Mouse (Mus musculus) CH12.LX (cell line): Measurements from ENCODE around the gene Gcnt7. TPM values are rescaled to one million over a fixed set of nuclear protein-coding genes. Genes with fewer than 3 reads are reported as not detected.

Experiments used
- DNase-seq: peaks from one replicate; pipeline ENCODE4 v3.0.0-alpha.2; 2013; ENCODE audit errors: extremely low read depth
- H3K27ac ChIP-seq: 2 replicates; pipeline ENCODE4 v1.5.1; 2012; ENCODE audit warnings: low read depth, mild to moderate bottlenecking, control low read depth, moderate library complexity; ENCODE audit not compliant: insufficient read depth
- H3K27me3 ChIP-seq: replicated peaks from 2 replicates; pipeline ENCODE3; 2012; ENCODE audit warnings: inconsistent platforms
- H3K36me3 ChIP-seq, 2 experiments: replicated peaks in 1 of 2; 2 replicates each; pipeline versions ENCODE3 to v1.6.1; 2012; ENCODE audit warnings: inconsistent platforms in 1 of 2, low read length in 1 of 2, mild to moderate bottlenecking in 1 of 2, mixed read lengths in 1 of 2, moderate library complexity in 1 of 2; ENCODE audit not compliant: control insufficient read depth in 1 of 2, insufficient read depth in 1 of 2
- H3K4me1 ChIP-seq, 2 experiments: 2 replicates each; pipeline ENCODE4 v1.6.1; 2012; ENCODE audit warnings: inconsistent platforms in 1 of 2, moderate library complexity in 1 of 2; ENCODE audit not compliant: insufficient read depth in 2 of 2, control insufficient read depth in 1 of 2
- H3K4me2 ChIP-seq: 2 replicates; pipeline ENCODE4 v1.6.1; 2012; ENCODE audit warnings: low read depth, mild to moderate bottlenecking, control low read depth; ENCODE audit not compliant: poor library complexity, insufficient read depth, severe bottlenecking
- H3K4me3 ChIP-seq, 3 experiments: fragments of 150-350 bp in 1 of 3; sonication (generic) in 1 of 3; replicated peaks in 1 of 3; 2 replicates each; pipeline versions ENCODE3 to v1.5.1; 2011 to 2012; ENCODE audit warnings: low read depth in 2 of 3, low read length in 2 of 3, mild to moderate bottlenecking in 2 of 3, moderate library complexity in 2 of 3, control low read depth in 1 of 3, improper control_type of control experiment in 1 of 3, inconsistent platforms in 1 of 3, mixed read lengths in 1 of 3; ENCODE audit not compliant: poor library complexity in 1 of 3
- H3K79me2 ChIP-seq: replicated peaks from 2 replicates; pipeline ENCODE4 v1.6.1; 2012; ENCODE audit warnings: mild to moderate bottlenecking, moderate library complexity; ENCODE audit not compliant: control insufficient read depth, poor library complexity, insufficient read depth, severe bottlenecking; ENCODE audit errors: extremely low read depth
- H3K9ac ChIP-seq: 2 replicates; pipeline ENCODE4 v1.6.1; 2012; ENCODE audit warnings: low read depth, mild to moderate bottlenecking, control low read depth, moderate library complexity; ENCODE audit not compliant: insufficient read depth
- H3K9me3 ChIP-seq: replicated peaks from 2 replicates; pipeline ENCODE3; 2012; ENCODE audit warnings: low read length, inconsistent platforms, mixed read lengths
- BHLHE40 ChIP-seq: IDR thresholded peaks from 2 replicates; pipeline ENCODE4 v1.6.1; 2011; ENCODE audit warnings: mild to moderate bottlenecking, low read depth, low read length, improper control_type of control experiment
- E2F4 ChIP-seq: IDR thresholded peaks from 2 replicates; pipeline ENCODE4 v1.6.1; 2011; ENCODE audit warnings: low read depth, low read length, improper control_type of control experiment; ENCODE audit not compliant: insufficient replicate concordance
- ELF1 ChIP-seq: IDR thresholded peaks from 2 replicates; pipeline ENCODE4 v1.6.1; 2014; ENCODE audit warnings: low read depth, mild to moderate bottlenecking, inconsistent platforms, low read length, improper control_type of control experiment
- EP300 ChIP-seq: IDR thresholded peaks from 2 replicates; pipeline ENCODE4 v1.6.1; 2011; ENCODE audit warnings: low read length, improper control_type of control experiment
- GABPA ChIP-seq: IDR thresholded peaks from 2 replicates; pipeline ENCODE4 v1.6.1; 2012; ENCODE audit warnings: low read depth, low read length, improper control_type of control experiment, inconsistent platforms; ENCODE audit not compliant: insufficient replicate concordance
- HCFC1 ChIP-seq: IDR thresholded peaks from 2 replicates; pipeline ENCODE4 v1.6.1; 2012; ENCODE audit warnings: low read depth, mild to moderate bottlenecking, inconsistent platforms, low read length, improper control_type of control experiment
- IRF4 ChIP-seq: IDR thresholded peaks from 2 replicates; pipeline ENCODE4 v1.6.1; 2014; ENCODE audit warnings: low read depth, mild to moderate bottlenecking, inconsistent platforms, low read length, improper control_type of control experiment
- JUND ChIP-seq: conservative IDR thresholded peaks from 2 replicates; pipeline ENCODE4 v1.6.1; 2011; ENCODE audit warnings: low read depth, low read length, improper control_type of control experiment
- KAT2A ChIP-seq: IDR thresholded peaks from 2 replicates; pipeline ENCODE4 v1.6.1; 2012; ENCODE audit warnings: low read length, improper control_type of control experiment, inconsistent platforms; ENCODE audit not compliant: insufficient replicate concordance
- MAFK ChIP-seq: IDR thresholded peaks from 2 replicates; pipeline ENCODE4 v1.6.1; 2011; ENCODE audit warnings: low read length, improper control_type of control experiment; ENCODE audit not compliant: insufficient replicate concordance
- MAX ChIP-seq: IDR thresholded peaks from 2 replicates; pipeline ENCODE4 v1.6.1; 2011; ENCODE audit warnings: low read length, improper control_type of control experiment
- MAZ ChIP-seq: IDR thresholded peaks from 2 replicates; pipeline ENCODE4 v1.6.1; 2012; ENCODE audit warnings: low read depth, mild to moderate bottlenecking, inconsistent platforms, low read length, improper control_type of control experiment, moderate library complexity
- MEF2A ChIP-seq: IDR thresholded peaks from 2 replicates; pipeline ENCODE4 v1.6.1; 2014; ENCODE audit warnings: low read depth, mild to moderate bottlenecking, inconsistent platforms, low read length, improper control_type of control experiment, borderline replicate concordance
- MXI1 ChIP-seq: IDR thresholded peaks from 2 replicates; pipeline ENCODE4 v1.6.1; 2011; ENCODE audit warnings: mild to moderate bottlenecking, low read depth, low read length, improper control_type of control experiment
- NELFE ChIP-seq: IDR thresholded peaks from 2 replicates; pipeline ENCODE4 v1.6.1; 2011; ENCODE audit warnings: low read depth, low read length, improper control_type of control experiment
- NRF1 ChIP-seq: IDR thresholded peaks from 2 replicates; pipeline ENCODE4 v1.6.1; 2014; ENCODE audit warnings: low read depth, mild to moderate bottlenecking, inconsistent platforms, low read length, improper control_type of control experiment, moderate library complexity
- PAX5 ChIP-seq: IDR thresholded peaks from 2 replicates; pipeline ENCODE4 v1.6.1; 2012; ENCODE audit warnings: low read length, inconsistent platforms, mixed read lengths
- POLR2A ChIP-seq: IDR thresholded peaks from 2 replicates; pipeline ENCODE4 v1.6.1; 2011; ENCODE audit warnings: low read depth, mild to moderate bottlenecking, improper control_type of control experiment, low read length
- POLR2AphosphoS2 ChIP-seq: IDR thresholded peaks from 2 replicates; pipeline ENCODE4 v1.6.1; 2011; ENCODE audit warnings: low read depth, low read length, improper control_type of control experiment
- RAD21 ChIP-seq: IDR thresholded peaks from 2 replicates; pipeline ENCODE4 v1.6.1; 2011; ENCODE audit warnings: low read depth, mild to moderate bottlenecking, low read length, improper control_type of control experiment, moderate library complexity
- RCOR1 ChIP-seq: conservative IDR thresholded peaks from 2 replicates; pipeline ENCODE4 v1.6.1; 2012; ENCODE audit warnings: low read depth, mild to moderate bottlenecking, inconsistent platforms, low read length, improper control_type of control experiment
- SMC3 ChIP-seq: IDR thresholded peaks from 2 replicates; pipeline ENCODE4 v1.6.1; 2011; ENCODE audit warnings: low read depth, low read length, improper control_type of control experiment
- TBP ChIP-seq: conservative IDR thresholded peaks from 2 replicates; pipeline ENCODE4 v1.6.1; 2011; ENCODE audit warnings: low read depth, low read length, improper control_type of control experiment
- USF1 ChIP-seq: IDR thresholded peaks from 2 replicates; pipeline ENCODE4 v1.6.1; 2014; ENCODE audit warnings: low read depth, mild to moderate bottlenecking, inconsistent platforms, low read length, improper control_type of control experiment
- USF2 ChIP-seq: conservative IDR thresholded peaks from 2 replicates; pipeline ENCODE4 v1.6.1; 2011; ENCODE audit warnings: low read depth, low read length, improper control_type of control experiment
- ZKSCAN1 ChIP-seq: IDR thresholded peaks from 2 replicates; pipeline ENCODE4 v1.6.1; 2012; ENCODE audit warnings: low read depth, inconsistent platforms, low read length, improper control_type of control experiment, borderline replicate concordance
- ZMIZ1 ChIP-seq: IDR thresholded peaks from 2 replicates; pipeline ENCODE4 v1.6.1; 2012; ENCODE audit warnings: low read depth, mild to moderate bottlenecking, inconsistent platforms, low read length, improper control_type of control experiment
- dilution Hi-C: fragments of 300-500 bp; cut with MboI; formaldehyde crosslinking; loops from 2 replicates; pipeline ENCODE4 v1.14.3; 2020; ENCODE audit warnings: low sequenced_read_pairs; ENCODE audit not compliant: extremely low pct_unique_long_range_greater_than_20kb, extremely low pct_ligation_motif_present
- in situ Hi-C: fragments of 300-500 bp; cut with MboI; formaldehyde crosslinking; loops from 3 replicates; pipeline ENCODE4 v1.14.3; 2019; ENCODE audit warnings: low sequenced_read_pairs, low pct_ligation_motif_present, low pct_unique_long_range_greater_than_20kb, mixed read lengths
- polyA plus RNA-seq: library from polyadenylated mRNA; unstranded; fragments of >175 nt; gene quantifications from 2 replicates; pipeline ENCODE4 v1.2.1, GENCODE M21; 2012; ENCODE audit warnings: low read depth; ENCODE audit not compliant: insufficient read length
- total RNA-seq, 2 experiments: library from RNA; depleted of rRNA; stranded (reverse); fragments of 300-350 nt in 1 of 2; fragments of >200 nt in 1 of 2; gene quantifications; 2 replicates each; pipeline ENCODE4 v1.2.3; 2012 to 2014

The Gcnt7 gene
- total and polyA plus RNA-seq, 3 experiments = 0.17 to 0.21 TPM; not detected in 1

DNA sequence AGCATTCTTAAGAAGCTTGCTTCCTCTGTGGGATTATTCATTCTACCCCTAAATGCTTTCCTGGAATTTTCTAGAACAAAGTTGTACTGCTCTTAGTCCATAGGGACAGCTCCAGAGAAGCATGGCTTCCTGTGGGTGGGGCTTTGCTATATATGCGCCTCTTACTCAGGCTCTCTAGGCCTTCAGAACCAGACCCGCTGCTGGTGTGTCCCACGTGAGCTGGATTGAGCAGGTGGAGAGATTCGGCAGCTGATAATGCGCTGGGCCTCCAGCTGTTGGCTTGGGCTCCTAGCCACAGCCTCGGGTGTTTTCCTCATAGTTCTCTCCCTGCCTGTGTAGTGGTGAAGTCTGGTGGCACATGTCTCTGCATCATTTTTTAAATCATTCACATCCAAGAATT, 7.8 kb downstream of the Gcnt7 start:
- in situ Hi-C loops (no loop called here), dilution Hi-C loops (no loop called here)
- H3K4me2 ChIP-seq = no peak overlapping the region
- H3K36me3 ChIP-seq = peaks cover 87 to 98% of the 10 kb centered on the region in 2 experiments
- H3K9ac ChIP-seq = no peak overlapping the region
- H3K9me3 ChIP-seq = no peaks in the 10 kb centered on the region
- no peaks in the 10 kb centered on the region for H3K4me1 ChIP-seq
- H3K27ac ChIP-seq = no peak overlapping the region
- H3K79me2 ChIP-seq = no peaks in the 10 kb centered on the region
- H3K4me3 ChIP-seq = no peak overlapping the region
- TF ChIP-seq MAFK = no peak
- TF ChIP-seq TBP = no peak
- TF ChIP-seq IRF4 = no peak
- no peak for TF ChIP-seq ZMIZ1
- no peak for TF ChIP-seq ELF1
- TF ChIP-seq NELFE = no peak
- TF ChIP-seq USF1 = no peak
- TF ChIP-seq JUND = no peak
- TF ChIP-seq MAZ = no peak
- TF ChIP-seq POLR2AphosphoS2 = no peak
- TF ChIP-seq E2F4 = no peak
- TF ChIP-seq POLR2A = no peak
- no peak for TF ChIP-seq BHLHE40
- no peaks in the 10 kb centered on the region for H3K27me3 ChIP-seq
- no peak for DNase-seq

DNA sequence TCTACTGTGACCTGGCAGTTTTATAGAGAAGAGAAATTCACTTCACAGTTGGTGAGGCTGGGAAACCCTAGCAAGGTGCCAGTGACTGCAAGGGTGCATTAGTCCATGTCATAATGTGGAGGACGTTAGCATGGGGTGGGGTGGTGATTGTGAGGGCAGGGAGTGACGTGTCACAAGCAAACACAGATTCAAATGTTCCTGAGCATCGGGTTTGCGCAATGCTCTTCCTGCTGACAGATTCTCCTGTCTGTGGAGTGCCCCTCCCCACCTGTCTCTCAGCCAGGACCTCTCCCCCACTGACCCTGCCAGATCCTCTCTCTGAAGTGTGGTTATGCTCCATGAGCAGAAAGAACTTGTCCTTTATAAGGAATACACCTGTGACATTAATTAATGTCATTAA, 10.1 kb downstream of the Gcnt7 start:
- dilution Hi-C loops = no loop called here
- no peak overlapping the region for H3K27ac ChIP-seq
- peaks cover 80 to 97% of the 10 kb centered on the region in 2 experiments for H3K36me3 ChIP-seq
- H3K9me3 ChIP-seq = no peaks in the 10 kb centered on the region
- H3K27me3 ChIP-seq = no peaks in the 10 kb centered on the region
- no peak for DNase-seq
- in situ Hi-C loops = loop anchor here (10.0 kb wide), 1 partner anchor 224 kb away; no protein-coding TSS in a partner anchor
- H3K9ac ChIP-seq = no peak overlapping the region
- no peak overlapping the region for H3K4me2 ChIP-seq
- TF ChIP-seq IRF4 (no peak), RCOR1 (no peak), ZMIZ1 (no peak), USF2 (no peak), ELF1 (no peak), MAX (no peak), KAT2A (no peak), MEF2A (no peak), MXI1 (no peak), MAZ (no peak), ZKSCAN1 (no peak), GABPA (no peak), EP300 (no peak), RAD21 (no peak), PAX5 (no peak), POLR2A (no peak), SMC3 (no peak), NRF1 (no peak), USF1 (no peak), HCFC1 (no peak)
- H3K4me1 ChIP-seq = peaks cover 0 to 3% of the 10 kb centered on the region in 2 experiments; a peak in 1 of 4 replicates
- H3K4me3 ChIP-seq = no peak overlapping the region
- peaks cover 12% of the 10 kb centered on the region for H3K79me2 ChIP-seq
